Mouse (Mus musculus) kidney, postnatal 4 days (tissue): ENCODE measurements around the gene Adam21.
"Not testable (repeated sequence)": the region's sequence is repeated elsewhere in the genome, so short reads cannot be mapped to it uniquely, and the experiment has no call there.

Experiments
- DNase-seq, 2 experiments: peaks; one replicate each; pipeline ENCODE4 v3.0.0; 2021; ENCODE audit warnings: mixed read lengths in 2 of 2

The Adam21 gene

DNA sequence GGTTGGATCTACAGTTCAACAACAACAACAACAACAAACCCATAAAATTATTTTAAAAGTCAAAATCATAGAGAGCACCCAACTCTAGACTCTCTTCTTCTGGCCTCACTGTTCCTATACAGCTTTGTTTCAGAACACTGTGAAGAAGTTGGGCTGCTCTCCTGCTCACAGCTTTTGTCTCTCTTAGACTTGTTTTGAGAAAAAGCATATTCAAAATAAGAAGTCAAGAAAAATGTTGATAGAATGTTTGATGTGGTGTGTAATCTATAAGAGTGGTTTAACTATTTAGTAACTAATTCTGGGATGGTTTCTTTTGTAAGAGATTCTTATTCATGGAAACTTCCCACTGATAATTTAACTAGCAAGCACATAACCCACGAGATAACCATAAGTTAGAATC lies at the start of gene Adam21:
TSS of gene Adam21 (minus strand) at position 101 of the 400 bp plus-strand sequence.
- no peak for DNase-seq

DNA sequence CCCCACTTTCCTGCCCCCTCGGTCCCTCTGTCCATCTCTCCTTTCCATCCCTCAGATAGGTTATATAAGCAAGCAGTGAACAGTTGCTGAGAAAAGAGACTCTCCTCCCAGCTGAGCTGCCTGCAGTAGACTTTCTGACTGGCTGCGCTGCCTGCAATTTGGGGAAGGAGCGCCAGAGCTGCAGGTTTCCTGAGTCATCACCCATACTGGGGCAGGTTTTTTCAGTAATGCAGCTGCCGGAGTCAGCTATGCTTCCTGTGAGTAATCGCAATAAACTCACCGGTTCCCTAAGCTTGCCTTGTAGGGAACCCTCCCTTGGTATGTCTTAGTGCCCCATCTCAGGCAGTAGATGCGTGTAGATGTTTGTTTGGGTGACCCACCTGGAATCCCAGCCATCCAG lies 48.7 kb upstream of the Adam21 start:
- no peak for DNase-seq

DNA sequence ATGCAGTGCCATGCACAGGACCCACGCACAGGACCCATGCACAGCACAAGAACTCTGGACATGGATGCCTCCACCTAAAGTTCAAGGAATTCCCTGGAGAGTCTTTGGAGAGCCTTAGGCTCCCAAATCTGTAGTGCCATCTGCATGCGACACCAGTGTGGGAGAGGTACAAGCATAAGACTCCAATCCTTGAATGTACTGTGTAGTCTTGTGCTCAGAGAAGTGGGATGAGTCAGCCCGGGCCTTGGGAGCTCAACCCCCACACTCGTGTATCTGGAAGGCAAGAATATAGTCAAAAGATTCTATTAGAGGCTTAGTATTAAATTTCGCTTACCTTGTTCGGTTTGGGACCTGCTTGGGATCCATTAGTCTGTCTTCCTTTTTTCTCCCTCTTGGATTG lies 47.5 kb upstream of the Adam21 start:
- no peak for DNase-seq

DNA sequence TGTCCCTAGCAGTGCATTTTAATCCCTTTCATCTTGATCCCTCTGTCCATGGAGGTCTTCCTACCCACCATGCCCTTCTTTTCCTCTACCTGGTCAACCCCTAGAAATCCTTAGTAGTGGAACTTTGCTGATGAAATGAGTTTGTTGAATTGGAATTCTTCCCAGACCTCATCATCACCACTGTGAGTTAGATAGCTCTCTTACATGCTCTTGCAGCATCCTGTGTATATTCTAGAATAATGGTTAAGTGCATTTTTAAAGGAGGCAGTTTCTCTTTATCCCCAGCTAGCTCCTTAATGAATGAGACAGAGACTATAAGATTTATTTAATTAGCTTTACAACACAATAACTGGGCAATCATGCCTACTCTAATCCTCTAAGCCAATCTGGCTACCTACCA lies 41.2 kb upstream of the Adam21 start:
- DNase-seq, result no peak

DNA sequence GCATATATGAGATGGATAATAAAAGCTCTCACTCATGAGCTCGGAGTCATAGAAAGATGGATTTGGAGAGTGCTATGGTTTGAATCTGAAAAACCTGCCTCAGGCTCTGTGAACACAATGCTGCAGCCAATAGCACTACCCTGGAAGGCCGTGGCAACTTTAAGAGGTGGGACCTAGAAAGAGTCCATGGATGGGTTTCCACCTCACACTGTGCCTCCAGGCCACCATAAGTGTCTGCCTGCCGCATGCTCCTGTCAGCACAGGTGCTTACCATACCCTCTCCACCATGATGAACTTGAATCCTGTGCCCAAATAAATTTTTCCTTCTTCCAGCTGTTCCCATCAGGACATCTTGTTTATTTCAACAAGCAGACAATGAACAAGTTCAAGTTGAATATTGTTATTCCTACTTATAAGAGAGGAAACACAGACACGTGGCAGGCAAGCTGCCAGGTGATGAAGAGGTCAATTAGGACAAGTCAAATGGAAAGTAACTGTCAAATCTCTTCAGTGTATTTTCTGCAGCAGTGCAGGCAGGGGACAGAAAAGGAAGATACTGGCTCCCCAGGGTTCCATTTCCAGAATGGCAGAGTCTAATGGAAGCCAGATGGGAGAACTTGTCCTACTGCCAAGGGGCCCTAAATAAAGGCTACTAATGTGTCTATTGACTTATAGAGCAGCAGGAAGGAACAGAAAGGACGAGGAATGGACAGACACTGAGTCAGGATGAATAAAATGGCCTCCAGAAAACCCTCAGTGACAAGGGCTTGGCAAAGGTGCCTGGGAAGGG lies 36.9 kb upstream of the Adam21 start:
- DNase-seq, result peak; percentile 12 to 37

DNA sequence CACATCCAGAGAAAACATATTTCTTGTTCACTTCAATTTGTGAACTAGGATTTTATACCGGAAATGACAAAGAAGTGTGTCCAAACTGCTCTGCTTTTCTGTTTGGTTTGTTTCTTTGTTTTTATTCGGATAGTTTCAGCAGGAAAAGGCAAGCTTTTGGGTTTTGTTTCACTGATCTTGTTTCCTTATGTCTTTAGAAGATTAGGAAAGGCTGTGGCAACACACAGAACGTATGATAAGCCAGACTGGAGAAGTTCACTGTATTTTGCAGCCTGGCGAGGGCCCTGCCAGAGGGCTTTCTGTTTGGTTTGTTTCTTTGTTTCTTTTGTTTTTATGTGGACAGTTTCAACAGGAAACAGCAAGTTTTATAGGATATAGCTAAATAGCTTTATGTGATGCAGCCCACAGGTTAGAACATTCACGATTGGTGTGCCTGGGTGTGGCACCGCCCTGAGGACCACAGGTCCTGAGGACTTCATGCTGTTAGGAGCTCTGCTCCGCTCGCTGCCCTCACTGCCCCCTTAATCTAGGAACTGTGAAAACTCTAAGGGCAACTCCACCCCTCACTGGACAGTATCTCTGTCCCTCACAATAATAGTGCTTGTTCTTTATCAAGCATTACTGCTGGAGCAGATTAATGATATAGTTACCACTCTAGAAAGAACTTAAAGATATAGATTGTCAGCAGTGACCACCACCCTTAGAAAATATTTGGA lies 28.4 kb upstream of the Adam21 start:
- no peak for DNase-seq

DNA sequence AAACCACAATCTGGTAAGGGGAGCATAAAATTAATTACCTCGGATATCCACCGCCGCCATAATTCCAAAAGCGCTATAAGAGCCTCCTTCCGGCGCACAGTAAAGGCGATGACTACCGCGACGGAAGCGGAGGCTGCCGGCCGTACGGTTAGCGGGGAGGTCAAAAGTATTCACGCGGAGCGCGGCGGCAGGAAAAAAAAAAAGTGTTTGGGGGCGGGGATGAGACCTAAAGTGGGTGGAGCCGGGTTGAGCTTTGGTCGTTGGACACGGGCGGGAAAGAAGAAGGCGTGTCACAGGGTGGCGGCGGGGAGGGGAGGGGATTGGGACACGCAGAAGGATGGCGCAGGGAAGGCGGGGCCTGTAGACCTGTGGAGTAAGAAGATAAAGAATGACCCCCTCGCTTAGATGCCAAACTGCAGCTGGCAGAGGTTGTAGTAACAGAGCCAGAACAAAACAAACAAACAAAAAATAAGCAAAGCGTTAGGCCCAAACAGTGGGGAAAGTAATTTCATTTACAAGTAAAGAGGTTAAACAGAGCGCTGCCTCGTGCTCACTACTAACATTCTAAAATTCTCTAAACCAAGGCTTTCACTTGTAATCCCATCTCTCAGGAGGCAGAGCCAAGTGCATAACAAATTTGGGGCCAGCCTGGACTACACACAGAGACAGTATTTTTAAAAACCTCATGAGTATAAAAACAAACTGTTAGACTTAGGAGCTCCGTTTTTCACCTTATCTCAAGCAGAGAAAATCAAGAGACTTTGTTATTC lies 26.8 kb upstream of the Adam21 start, which contains the start of gene Med6:
TSS of gene Med6 (minus strand) at position 107 of the 770 bp plus-strand sequence.
- DNase-seq, result peak; percentile 94 to 96

DNA sequence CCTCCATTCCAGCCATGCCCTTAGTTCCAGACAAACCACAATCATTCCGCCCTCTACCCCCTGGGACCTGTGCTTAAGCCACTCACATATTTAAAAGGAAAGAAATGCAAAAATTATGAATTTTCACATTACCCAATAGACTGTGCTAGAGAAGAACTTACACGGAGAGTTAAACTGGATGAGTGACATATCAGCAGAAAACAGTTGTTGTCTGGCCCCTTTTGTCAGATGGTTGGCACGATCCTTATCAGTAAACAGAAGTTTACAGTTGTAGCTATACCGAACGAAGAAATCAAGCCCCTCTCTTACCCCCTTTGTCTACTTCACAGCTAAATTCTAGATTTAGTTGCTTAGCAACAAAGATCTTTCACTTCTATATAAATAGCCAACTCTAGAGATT lies 343 bp downstream of the Adam21 start:
- no peak for DNase-seq

DNA sequence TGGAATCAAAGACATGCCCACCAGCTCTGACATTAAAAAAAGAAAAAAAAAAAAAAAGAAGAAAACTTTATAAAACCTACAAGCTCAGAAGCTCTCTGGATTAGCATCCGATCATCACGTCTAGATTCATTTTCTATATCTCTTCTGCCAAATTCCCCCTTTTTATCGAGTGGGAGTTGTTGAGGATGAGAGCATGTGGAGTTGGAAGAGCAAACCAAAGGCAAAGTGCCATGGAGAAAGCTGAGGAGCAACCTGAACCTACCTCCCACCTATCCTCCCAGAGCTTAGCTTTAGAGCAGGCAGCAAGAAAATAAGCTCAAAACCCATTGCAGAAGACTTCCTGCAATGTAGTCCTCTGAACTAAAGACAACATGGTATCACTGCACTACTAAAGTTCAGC lies 4.1 kb downstream of the Adam21 start:
- no peak for DNase-seq

DNA sequence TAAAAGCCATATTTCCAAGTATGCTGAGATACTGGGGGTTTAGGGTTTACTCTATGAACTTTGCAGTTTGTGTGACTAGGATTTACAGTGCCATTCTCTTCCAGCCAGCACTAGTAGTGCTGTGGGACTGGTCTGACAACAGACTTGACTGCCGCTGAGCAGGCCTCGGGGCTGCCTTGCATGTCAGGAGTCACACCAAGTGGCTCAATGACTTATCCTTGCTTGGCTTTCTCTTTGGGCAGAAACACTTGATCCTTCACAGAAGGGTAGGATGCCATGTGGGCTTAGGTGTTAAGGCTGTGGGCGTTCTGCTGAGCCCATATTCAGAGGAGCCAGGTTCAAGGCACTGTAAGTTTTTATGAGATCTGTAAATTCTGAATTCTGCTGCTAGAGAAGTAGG lies 19.0 kb downstream of the Adam21 start:
- DNase-seq, result no peak

DNA sequence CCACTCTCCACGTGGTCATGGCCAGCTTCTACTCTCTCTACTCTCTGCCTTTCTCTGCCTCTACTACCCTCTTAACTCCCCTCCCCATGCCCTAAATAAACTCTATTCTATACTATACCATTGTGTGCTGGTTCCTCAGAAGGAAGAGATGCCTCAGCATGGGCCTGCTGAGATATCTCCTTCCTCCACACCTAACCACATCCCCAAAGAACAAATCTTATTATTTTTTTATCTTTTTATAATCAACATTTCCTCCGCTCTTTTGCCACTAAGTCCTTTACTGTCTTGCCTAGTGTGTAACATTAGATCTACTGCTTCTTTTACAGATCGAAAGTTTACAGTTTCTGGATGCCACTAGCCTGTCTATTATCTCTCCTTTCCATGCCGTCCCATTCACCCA lies 21.1 kb downstream of the Adam21 start:
- DNase-seq, result no peak

DNA sequence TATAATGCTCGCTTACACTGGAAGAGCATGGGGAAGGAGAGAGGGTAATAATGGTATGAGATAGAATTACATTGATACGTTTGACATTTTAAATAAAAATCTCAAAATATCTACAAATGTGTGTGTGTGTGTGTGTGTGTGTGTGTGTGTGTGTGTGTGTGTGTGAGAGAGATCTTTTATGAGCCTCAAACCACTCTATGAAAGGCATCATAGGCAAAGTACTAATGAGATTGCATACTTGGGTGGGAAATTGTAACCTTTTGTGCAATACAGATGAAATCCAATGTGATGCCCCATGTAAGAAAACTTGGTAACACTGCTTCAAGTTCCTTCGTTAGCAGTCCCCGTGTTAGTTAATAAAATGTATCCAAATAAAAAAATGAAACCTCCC lies 35.2 kb downstream of the Adam21 start:
- no peak for DNase-seq

DNA sequence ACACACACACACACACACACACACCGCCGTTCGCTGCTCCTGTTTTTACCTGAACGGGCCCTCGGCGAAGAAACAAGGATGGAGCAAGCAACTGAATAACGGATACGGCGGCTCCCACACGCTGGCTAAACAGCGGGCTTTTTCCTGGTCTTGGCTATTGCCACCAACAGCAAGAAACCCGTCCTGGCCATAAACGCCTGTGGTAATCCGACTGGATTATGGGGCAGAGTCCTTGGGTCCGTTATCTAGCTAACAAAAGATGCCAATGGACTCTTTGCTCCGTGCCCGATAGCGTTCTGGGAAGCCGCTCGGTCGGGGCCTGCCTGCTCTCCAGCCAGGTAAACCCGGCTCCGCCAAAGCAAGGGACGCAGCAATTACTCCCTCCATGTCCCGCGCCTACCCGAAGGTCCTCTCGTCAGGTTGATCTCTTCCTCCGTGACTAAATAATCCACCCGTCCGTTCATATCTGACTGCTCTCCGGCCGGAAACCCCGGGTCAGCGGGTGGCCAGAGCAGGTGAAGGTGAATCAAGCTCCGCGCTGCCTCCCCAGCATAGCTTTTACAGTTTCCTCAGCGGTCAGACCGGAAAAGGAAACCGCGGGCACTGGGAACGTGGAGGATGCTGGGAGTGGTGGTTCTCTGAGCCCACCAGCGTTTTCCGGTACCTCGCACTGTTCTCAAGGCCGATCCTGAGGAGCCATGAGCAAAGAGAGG lies 35.8 kb downstream of the Adam21 start, which contains the start of the genes Gm20498 and Synj2bp:
TSS of gene Gm20498 (minus strand) at position 590 of the 713 bp plus-strand sequence.
TSS of gene Synj2bp (minus strand) at position 596 of the 713 bp plus-strand sequence.
- peak; percentile 86 to 90 for DNase-seq

DNA sequence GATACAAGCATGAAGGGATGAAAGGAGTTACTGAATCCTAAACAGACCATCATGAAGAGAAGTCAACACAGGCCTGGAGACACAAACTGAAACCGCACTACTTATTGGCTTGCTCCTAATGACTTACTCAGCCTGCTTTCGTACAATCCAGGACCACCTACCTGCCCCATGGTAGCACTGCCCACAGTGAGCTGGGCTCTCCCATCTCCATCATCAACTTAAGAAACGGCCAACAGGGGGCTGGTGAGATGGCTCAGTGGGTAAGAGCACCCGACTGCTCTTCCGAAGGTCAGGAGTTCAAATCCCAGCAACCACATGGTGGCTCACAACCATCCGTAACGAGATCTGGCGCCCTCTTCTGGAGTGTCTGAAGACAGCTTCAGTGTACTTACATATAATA lies 37.7 kb downstream of the Adam21 start:
- DNase-seq, result not testable (repeated sequence)
